Mouse (Mus musculus): ENCODE data around the gene Zdbf2.

- TF ChIP-seq CTCF (IDR thresholded peaks at IDR 0.05; ENCODE audit: insufficient read depth, low read depth, low read length) (no peak), POLR2A (IDR thresholded peaks at IDR 0.05; ENCODE audit: insufficient read depth, low read depth, low read length) (no peak)
Measured at GRCm38 (mm10) chr1:63252351-63253209, 20.5 kb upstream of the Zdbf2 start.

Data from olfactory bulb, adult 2 months (tissue).